Mouse (Mus musculus): ENCODE results near the gene Neurog3. TPM values are rescaled to one million over a fixed set of nuclear protein-coding genes. Genes with fewer than 3 reads are reported as not detected.

Gene Neurog3
- polyA plus RNA-seq, 1 experiment = 0.08 TPM

- DNase-seq (ENCODE audit: extremely low spot score in 1 of 2, low spot score in 1 of 2) = no peak
Measured at GRCm38 (mm10) chr10:62135696-62136470, 3.0 kb downstream of the Neurog3 start.

- no peak for DNase-seq (ENCODE audit: extremely low spot score in 1 of 2, low spot score in 1 of 2)
Measured at GRCm38 (mm10) chr10:62137150-62137549, 4.3 kb downstream of the Neurog3 start.

DNA sequence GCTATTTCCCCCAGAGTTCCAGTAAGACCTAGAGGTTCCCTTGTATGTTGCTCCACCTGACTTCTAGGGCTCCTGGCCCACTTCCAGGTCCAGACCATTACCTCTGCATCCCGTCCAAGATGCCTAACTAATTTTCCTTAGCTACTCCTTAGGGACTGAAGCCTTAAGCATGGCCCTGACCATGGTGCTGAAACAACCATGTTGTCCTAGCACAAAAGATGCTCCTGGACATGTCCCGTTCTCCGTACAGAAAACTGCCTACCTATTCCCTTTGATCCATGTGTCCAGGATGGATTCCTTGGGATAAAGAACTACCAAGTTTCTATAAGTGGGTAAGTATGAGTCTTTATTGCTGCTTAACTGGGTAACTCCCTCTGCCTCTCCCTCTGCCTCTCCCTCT is 5.2 kb downstream of the Neurog3 start:
- DNase-seq (ENCODE audit: extremely low spot score in 1 of 2, low spot score in 1 of 2) = no peak

DNA sequence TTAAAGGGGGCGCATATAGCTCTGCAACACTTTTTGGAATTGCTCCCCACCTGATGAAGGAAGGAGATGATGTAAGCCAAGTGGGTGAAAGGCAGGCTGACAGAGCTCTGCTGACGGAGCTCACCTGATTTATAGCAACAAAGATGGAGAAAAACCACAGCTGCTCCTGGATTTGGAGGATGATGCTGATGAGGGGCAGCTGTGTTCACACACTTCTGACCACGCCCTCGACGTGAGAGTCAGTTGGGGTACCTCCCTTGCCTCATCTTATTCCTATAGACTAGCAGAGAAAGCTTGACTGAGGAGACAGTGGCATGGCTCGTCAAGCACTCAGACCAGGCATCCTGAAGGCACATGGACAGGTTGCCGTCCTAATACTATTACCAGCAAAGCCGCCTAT is 10.9 kb downstream of the Neurog3 start, which contains the start of gene Fam241b:
Fam241b (minus strand) TSS at position 101 of the 400 bp plus-strand sequence.
- DNase-seq (ENCODE audit: extremely low spot score in 1 of 2, low spot score in 1 of 2) = no peak

- no peak for DNase-seq (ENCODE audit: extremely low spot score in 1 of 2, low spot score in 1 of 2)
Measured at GRCm38 (mm10) chr10:62145957-62146356, 13.1 kb downstream of the Neurog3 start.

DNA sequence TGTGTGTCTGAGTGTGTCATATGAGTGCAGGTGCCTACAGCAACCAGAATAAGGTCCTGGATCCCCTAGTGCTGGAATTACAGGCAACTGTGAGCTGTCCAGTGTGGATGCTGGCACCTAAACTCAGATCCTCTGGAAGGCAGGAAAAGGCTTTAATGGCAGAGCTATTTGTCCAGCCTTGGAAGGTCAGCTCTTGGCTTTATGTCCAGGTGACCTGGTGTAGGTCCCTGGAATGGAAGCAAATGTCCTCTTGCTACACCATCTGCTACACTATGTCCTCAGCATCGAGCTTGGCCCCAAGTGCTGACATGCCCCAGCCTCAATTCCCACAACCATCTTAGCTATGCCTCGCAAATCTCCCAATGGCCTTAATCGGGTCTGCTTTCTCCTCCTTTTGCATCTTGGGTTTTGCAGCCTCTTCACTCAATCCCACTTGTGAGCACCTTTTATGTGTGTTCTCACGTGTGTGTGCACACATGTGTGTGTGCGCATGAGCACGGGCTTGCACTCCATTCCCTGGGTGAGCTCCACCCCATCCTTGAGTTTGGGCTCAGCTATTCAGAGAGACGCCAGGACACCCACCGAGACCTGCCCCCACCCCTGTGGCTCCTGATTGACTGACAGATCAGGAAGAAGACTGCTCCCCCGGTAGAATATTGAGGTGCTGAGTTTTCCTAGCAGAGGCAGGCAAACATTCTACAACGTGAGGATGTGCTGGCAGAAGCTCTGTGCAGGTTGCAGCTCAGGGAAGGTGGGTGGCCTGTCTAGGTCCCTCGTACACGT is 14.8 kb downstream of the Neurog3 start:
- DNase-seq (ENCODE audit: extremely low spot score in 1 of 2, low spot score in 1 of 2) = no peak

GRCm38 (mm10) chr10:62149929-62150328 is 17.0 kb downstream of the Neurog3 start:
- DNase-seq (ENCODE audit: extremely low spot score in 1 of 2, low spot score in 1 of 2) = no peak

- no peak for DNase-seq (ENCODE audit: extremely low spot score in 1 of 2, low spot score in 1 of 2)
Measured at GRCm38 (mm10) chr10:62162410-62162809, 29.5 kb downstream of the Neurog3 start.

DNA sequence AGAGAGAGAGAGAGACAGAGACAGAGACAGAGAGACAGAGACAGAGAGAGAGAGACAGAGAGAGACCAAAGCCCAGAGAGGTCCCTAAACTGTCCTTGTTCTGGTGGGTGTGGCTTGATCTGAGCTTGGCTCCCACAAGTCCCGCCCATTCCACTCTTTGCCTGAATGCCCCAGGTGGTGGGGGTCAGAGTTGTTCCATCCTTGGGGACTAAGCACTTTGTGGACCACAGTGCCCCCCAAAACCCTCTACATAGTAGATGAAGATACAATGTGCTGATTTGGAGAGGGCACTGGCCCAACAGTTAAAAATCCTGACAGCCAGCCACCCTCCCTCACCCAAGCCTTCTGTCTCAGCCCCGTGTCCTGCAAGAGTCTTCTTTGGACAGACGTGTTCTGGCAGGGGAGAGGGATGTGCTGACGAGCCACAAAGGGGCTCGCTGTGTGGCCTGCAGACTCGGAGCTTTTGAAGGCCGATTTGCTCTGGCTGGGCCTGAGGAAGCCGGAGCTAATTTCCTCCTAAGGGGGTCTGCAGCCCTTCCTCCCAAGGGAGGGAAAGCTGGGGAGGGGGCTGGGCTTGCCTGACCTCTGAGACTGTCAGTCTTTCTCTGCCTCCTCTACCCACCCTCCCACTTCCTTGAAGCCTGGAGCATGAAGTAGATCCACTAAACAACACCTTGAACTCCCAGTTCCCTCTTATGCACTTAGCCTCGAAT is 40.1 kb downstream of the Neurog3 start:
- DNase-seq (ENCODE audit: extremely low spot score in 1 of 2, low spot score in 1 of 2) = no peak

GRCm38 (mm10) chr10:62173941-62174448 is 41.1 kb downstream of the Neurog3 start:
- no peak for DNase-seq (ENCODE audit: extremely low spot score in 1 of 2, low spot score in 1 of 2)

DNA sequence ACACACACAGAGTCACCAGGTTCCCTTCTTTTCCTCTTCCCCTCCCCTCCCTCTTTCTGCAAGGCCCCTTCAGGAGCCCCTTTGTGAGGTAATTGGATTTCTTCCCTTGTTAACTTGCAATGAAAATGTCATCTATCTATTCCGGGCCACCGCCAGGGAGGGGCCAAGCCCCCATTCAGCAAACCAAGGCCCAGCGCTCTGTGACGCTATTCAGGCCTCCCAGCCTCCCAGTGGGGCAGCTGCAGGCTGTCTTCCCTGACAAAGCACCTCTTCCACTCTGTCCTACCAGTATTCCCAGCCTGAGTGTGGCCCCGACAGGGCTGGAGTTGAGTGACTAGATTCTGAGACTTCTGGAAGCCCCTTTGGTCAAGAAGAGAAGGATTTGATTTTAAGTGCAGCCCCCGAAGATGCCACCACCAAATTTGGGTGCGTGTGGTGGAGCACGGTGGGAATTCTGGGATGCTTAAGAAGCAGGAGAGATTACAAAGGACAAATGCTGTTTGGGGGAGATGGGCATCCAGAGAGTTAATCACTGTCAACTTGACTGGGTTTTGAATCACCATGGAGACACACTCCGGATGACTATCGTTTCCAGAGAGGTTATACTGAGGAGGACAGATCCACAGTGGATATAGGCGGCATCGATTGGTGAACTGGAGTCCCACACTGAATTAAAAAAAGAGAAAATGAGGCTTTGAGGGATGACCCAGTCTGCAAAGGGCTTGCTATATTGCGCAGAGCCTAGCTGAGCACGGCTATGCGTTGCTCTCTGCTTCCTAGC is 41.8 kb downstream of the Neurog3 start:
- DNase-seq (ENCODE audit: extremely low spot score in 1 of 2, low spot score in 1 of 2) = no peak

GRCm38 (mm10) chr10:62179944-62180343 is 47.1 kb downstream of the Neurog3 start:
- DNase-seq (ENCODE audit: extremely low spot score in 1 of 2, low spot score in 1 of 2) = no peak

- no peak for DNase-seq (ENCODE audit: extremely low spot score in 1 of 2, low spot score in 1 of 2)
Measured at GRCm38 (mm10) chr10:62181701-62182100, 48.8 kb downstream of the Neurog3 start.

- no peak for DNase-seq (ENCODE audit: extremely low spot score in 1 of 2, low spot score in 1 of 2)
Measured at GRCm38 (mm10) chr10:62182471-62183014, 49.7 kb downstream of the Neurog3 start.

DNA sequence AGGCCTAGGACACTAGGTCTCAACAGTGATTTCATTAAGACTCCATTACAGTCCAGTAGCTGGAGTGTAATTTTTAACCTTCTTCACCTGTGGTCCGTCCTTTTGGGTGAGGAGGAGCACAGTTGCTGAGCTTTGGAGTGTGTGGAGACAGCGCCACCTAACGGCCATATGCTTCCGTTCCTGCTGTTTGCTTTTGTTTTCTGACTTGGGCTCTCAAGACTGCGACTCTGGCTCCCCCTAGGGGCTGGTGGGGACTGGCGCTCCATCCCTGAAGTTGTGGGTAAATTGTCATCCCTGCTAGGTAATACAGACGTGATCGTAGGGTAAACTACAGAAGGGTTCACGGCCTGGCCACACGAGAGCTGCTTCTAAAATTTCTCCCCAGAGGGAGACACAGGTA is 50.2 kb downstream of the Neurog3 start:
- peak; percentile 90 to 99 for DNase-seq (ENCODE audit: extremely low spot score in 1 of 2, low spot score in 1 of 2)

Other genes with a start within 250 kb of the Neurog3 start
- 1.3 and 1.4 TPM in 2 replicates for gene Col13a1, start 154.0 kb upstream of the Neurog3 start, polyA plus RNA-seq (2012; rRNA removed)
- 42.2 and 45.7 TPM in 2 replicates for gene Fam241b, start 10.8 kb downstream of the Neurog3 start, polyA plus RNA-seq (2012; rRNA removed)
- gene Tspan15, start 98.2 kb downstream of the Neurog3 start, polyA plus RNA-seq (2012; rRNA removed) = 29.5 and 39.0 TPM in 2 replicates
- 0.18 and 0.27 TPM in 2 replicates for gene Tacr2, start 119.3 kb downstream of the Neurog3 start, polyA plus RNA-seq (2012; rRNA removed)
- 206 and 220 TPM in 2 replicates for gene Hk1, start 246.8 kb downstream of the Neurog3 start, polyA plus RNA-seq (2012; rRNA removed)